Mouse (Mus musculus) liver, embryonic 14.5 days (tissue): ENCODE data around the gene Rapgefl1.

Experiments
- CTCF ChIP-seq: IDR thresholded peaks from 2 replicates; pipeline ENCODE4 v1.5.1; 2016; ENCODE audit warnings: antibody characterized with exemption, low read depth, control low read depth
- EP300 ChIP-seq: IDR thresholded peaks from 2 replicates; pipeline ENCODE4 v1.6.1; 2016; ENCODE audit warnings: antibody characterized with exemption, low read depth

DNA sequence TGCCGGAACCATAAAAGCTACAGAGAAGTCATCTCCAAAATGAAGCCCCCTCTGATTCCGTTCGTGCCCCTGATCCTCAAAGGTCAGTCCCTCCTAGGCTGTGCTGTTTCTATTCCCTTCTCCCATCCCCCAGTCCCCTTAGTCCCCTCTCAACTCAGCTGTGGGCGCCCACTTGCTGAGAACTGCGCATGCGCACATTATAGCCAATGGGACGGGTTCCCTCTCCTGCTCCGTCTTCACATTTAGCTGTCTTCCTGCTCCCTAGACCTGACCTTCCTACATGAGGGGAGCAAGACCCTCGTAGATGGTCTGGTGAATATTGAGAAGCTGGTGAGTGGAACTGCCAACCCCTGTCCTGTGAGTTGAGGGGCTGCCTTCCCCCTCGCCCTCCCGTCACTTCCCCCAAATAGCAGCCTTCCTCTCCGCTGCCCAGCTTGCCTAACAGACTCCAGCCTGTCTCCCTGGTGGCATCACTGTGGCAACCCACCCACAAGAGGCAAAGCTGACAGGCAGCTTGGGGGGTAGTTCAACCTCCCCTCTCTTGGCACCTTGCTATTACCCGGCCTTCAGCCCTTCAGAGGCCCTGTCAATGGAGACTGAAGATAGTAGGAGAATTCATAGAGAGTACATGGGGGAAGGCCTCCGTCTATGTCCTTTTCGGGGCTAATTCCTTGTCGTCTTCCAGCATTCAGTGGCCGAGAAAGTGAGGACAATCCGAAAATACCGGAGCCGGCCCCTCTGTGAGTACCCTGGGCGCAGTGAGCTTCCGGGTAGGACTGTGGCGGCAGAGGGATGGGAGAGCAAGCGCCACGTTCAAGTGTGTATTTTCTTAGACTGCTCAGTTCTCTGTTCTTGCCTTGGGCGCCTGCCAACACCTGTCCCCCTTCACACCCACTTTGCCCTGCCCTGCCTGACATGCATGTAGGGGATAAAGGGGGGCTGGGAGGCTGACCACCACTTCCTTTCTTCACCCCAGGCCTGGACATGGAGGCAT is 13.8 kb downstream of the Rapgefl1 start:
- TF ChIP-seq CTCF = no peak
- TF ChIP-seq EP300 = no peak
